Mouse (Mus musculus) heart, adult 2 months (tissue): ENCODE measurements at regions not wholly inside any gene's neighbourhood (a gene's known extent, or its start where the extent isn't known, plus 50 kb on each side); places are given as distances from the start of the nearest gene placed in this dataset.
"Not testable (repeated sequence)": the region's sequence is repeated elsewhere in the genome, so short reads cannot be mapped to it uniquely, and the experiment has no call there.

Source experiments
- DNase-seq, 2 experiments: peaks; one replicate each; pipeline ENCODE4 v3.0.0; 2021
- H3K27ac ChIP-seq: fragments of 200-600 bp; 2 replicates; pipeline ENCODE4 v1.8.1; 2022
- H3K27me3 ChIP-seq: fragments of 200-500 bp; 2 replicates; pipeline ENCODE4 v1.6.1; 2012; ENCODE audit warnings: mild to moderate bottlenecking, low read length, inconsistent platforms, mixed read lengths; ENCODE audit not compliant: control insufficient read depth, insufficient read depth
- H3K36me3 ChIP-seq: fragments of 200-500 bp; 2 replicates; pipeline ENCODE4 v1.6.1; 2012; ENCODE audit warnings: low read length, inconsistent platforms; ENCODE audit not compliant: control insufficient read depth, insufficient read depth
- H3K4me1 ChIP-seq: fragments of 200-500 bp; 2 replicates; pipeline ENCODE4 v1.6.1; 2011; ENCODE audit warnings: low read length; ENCODE audit not compliant: control insufficient read depth, insufficient read depth
- H3K4me3 ChIP-seq: fragments of 200-600 bp; 2 replicates; pipeline ENCODE4 v1.8.1; 2022
- H3K79me2 ChIP-seq: fragments of 200-500 bp; replicated peaks from 2 replicates; pipeline ENCODE4 v1.6.1; 2012; ENCODE audit warnings: mild to moderate bottlenecking, inconsistent platforms, low read length, moderate library complexity, mixed read lengths; ENCODE audit not compliant: control insufficient read depth, insufficient read depth
- H3K9ac ChIP-seq: fragments of 200-500 bp; 2 replicates; pipeline ENCODE4 v1.6.1; 2012; ENCODE audit warnings: low read depth, mild to moderate bottlenecking, control low read depth, inconsistent platforms, low read length, mixed read lengths
- CTCF ChIP-seq: fragments of 200-600 bp; IDR thresholded peaks from 2 replicates; pipeline ENCODE4 v1.8.1; 2022; ENCODE audit warnings: antibody characterized with exemption, mild to moderate bottlenecking, moderate library complexity
- EP300 ChIP-seq: fragments of 200-500 bp; IDR thresholded peaks from 2 replicates; pipeline ENCODE4 v1.6.1; 2011; ENCODE audit warnings: low read depth, low read length, control low read depth; ENCODE audit not compliant: insufficient read depth
- POLR2A ChIP-seq: fragments of 200-500 bp; IDR thresholded peaks from 2 replicates; pipeline ENCODE4 v1.6.1; 2011; ENCODE audit warnings: mild to moderate bottlenecking, low read depth, low read length, control low read depth; ENCODE audit not compliant: insufficient read depth
- WGBS: fragments of 180-500 bp; shearing (Covaris S2); methylation state at CpG from one replicate; pipeline ENCODE4 v1.1.7; 2018; 5-methylcytosine and 5-hydroxymethylcytosine counted together
- intact Hi-C: fragments of 180-260 bp; cut with DNase I; formaldehyde crosslinking; loops from one replicate; pipeline ENCODE4 v1.15.1; 2025

DNA sequence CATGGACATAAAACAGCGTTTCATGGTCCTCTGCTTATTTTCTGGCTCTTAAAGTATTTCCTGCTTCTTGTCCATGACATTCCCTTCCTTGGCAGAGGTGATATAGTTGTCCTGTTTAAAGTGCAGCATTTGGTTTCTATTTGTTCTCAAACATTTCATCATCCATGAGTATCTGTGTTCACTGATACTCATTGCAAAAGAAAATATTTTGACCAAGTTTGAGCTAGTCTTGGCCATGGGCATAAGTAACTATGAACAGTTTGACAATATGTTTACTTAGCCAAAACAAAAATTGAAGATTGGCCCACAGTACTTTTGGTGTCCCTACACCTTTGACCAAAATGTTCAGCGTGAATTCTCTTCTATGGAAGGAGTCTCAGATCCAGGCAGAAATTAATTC, 58.7 kb upstream of the 2310057J18Rik start:
- DNase-seq, H3K27me3 ChIP-seq, H3K4me3 ChIP-seq, H3K79me2 ChIP-seq, intact Hi-C loops, H3K27ac ChIP-seq, H3K36me3 ChIP-seq, H3K4me1 ChIP-seq, H3K9ac ChIP-seq: not testable (repeated sequence)
- 45% methylated on average over 2 of the region's 2 CpGs for WGBS

DNA sequence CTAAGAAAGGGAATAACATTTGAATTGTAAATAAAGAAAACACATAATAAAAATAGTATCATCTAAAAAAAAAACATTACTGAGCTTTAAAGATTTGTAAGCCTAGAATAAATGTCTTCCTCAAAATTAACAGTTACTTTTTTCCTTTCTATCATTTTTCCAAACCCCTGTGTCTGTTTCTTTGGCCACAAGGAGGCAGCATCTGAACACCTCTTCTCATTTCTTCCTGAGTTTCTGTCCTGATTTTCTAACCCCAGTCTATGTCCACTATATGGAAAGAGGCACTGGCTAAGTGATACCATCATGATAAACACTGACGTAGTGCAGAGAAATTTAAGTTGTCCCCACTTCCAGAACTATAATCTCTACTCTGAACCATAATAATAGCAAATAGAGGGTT, 55.8 kb upstream of the Soga3 start:
- intact Hi-C loops, result no loop called here
- no peak for DNase-seq
- H3K27me3 ChIP-seq, result no peaks in the 10 kb centered on the region
- no peaks in the 10 kb centered on the region for H3K79me2 ChIP-seq
- H3K4me3 ChIP-seq, result no peak overlapping the region
- H3K27ac ChIP-seq, result no peak overlapping the region
- 29% methylated on average over 1 of the region's 1 CpGs for WGBS
- no peak for TF ChIP-seq EP300
- no peak for TF ChIP-seq POLR2A
- TF ChIP-seq CTCF, result peak; percentile 36
- no peaks in the 10 kb centered on the region for H3K36me3 ChIP-seq
- H3K4me1 ChIP-seq, result no peaks in the 10 kb centered on the region
- H3K9ac ChIP-seq, result no peak overlapping the region
